Mouse (Mus musculus): ENCODE data around the gene Tnfaip1. TPM values are rescaled to one million over a fixed set of nuclear protein-coding genes. Genes with fewer than 3 reads are reported as not detected.

Tnfaip1 gene
- total and polyA plus RNA-seq, 3 experiments: 19.5 to 44.9 (median 24.6) TPM

- Histone ChIP-seq H3K79me2 (replicated peaks; ENCODE audit: control insufficient read depth, extremely low read depth, insufficient read depth, poor library complexity, severe bottlenecking) (0 out of 2 replicates have a peak, but pooled peaks cover 1% of the 10 kb centered on the region), H3K36me3 (replicated peaks in 1 of 2; ENCODE audit: control insufficient read depth in 1 of 2, insufficient read depth in 1 of 2, low read length in 1 of 2) (peaks cover 93 to 100% of the 10 kb centered on the region in 2 experiments), H3K27me3 (replicated peaks) (no peaks in the 10 kb centered on the region), H3K9me3 (replicated peaks; ENCODE audit: low read length) (no peaks in the 10 kb centered on the region), H3K27ac (ENCODE audit: insufficient read depth, low read depth) (no peak overlapping the region), H3K4me3 (replicated peaks in 1 of 3; ENCODE audit: low read depth in 2 of 3, low read length in 2 of 3, poor library complexity in 1 of 3) (no peak overlapping the region), H3K4me1 (ENCODE audit: control insufficient read depth in 1 of 2, insufficient read depth in 2 of 2) (peaks cover under 1 to 14% of the 10 kb centered on the region in 2 experiments; a peak in 2 of 4 replicates), H3K9ac (ENCODE audit: insufficient read depth, low read depth) (no peak overlapping the region), H3K4me2 (ENCODE audit: insufficient read depth, low read depth, poor library complexity, severe bottlenecking) (no peak overlapping the region)
- no peak for DNase-seq (ENCODE audit: extremely low read depth)
- in situ Hi-C loops (cut with MboI; ENCODE audit: low pct_ligation_motif_present, low pct_unique_long_range_greater_than_20kb, low sequenced_read_pairs): no loop called here
- no peak for TF ChIP-seq NELFE (IDR thresholded peaks at IDR 0.05; ENCODE audit: low read depth, low read length)
- no peak for TF ChIP-seq E2F4 (IDR thresholded peaks at IDR 0.05; ENCODE audit: insufficient replicate concordance, low read depth, low read length)
- TF ChIP-seq BHLHE40 (IDR thresholded peaks at IDR 0.05; ENCODE audit: low read depth, low read length): no peak
- TF ChIP-seq MAX (IDR thresholded peaks at IDR 0.05; ENCODE audit: low read length): no peak
- TF ChIP-seq KAT2A (IDR thresholded peaks at IDR 0.05; ENCODE audit: insufficient replicate concordance, low read length): no peak
- TF ChIP-seq PAX5 (IDR thresholded peaks at IDR 0.05; ENCODE audit: low read length): no peak
- TF ChIP-seq MXI1 (IDR thresholded peaks at IDR 0.05; ENCODE audit: low read depth, low read length): no peak
- no peak for TF ChIP-seq POLR2AphosphoS2 (IDR thresholded peaks at IDR 0.05; ENCODE audit: low read depth, low read length)
- no peak for TF ChIP-seq MYC (IDR thresholded peaks at IDR 0.05; ENCODE audit: low read depth, low read length)
- TF ChIP-seq RCOR1 (conservative IDR thresholded peaks at IDR 0.05; ENCODE audit: low read depth, low read length): no peak
- no peak for TF ChIP-seq JUN (IDR thresholded peaks at IDR 0.05; ENCODE audit: insufficient read depth, low read depth, low read length)
- no peak for TF ChIP-seq CTCF (conservative IDR thresholded peaks at IDR 0.05 in 1 of 2, IDR thresholded peaks at IDR 0.05 in 1 of 2; ENCODE audit: low read depth in 2 of 2, low read length in 2 of 2)
- no peak for TF ChIP-seq TBP (conservative IDR thresholded peaks at IDR 0.05; ENCODE audit: low read depth, low read length)
- no peak for TF ChIP-seq ETS1 (conservative IDR thresholded peaks at IDR 0.05; ENCODE audit: low read depth, low read length)
- no peak for TF ChIP-seq MAZ (IDR thresholded peaks at IDR 0.05; ENCODE audit: low read depth, low read length)
- no peak for TF ChIP-seq ZKSCAN1 (IDR thresholded peaks at IDR 0.05; ENCODE audit: borderline replicate concordance, low read depth, low read length)
- dilution Hi-C loops (cut with MboI; ENCODE audit: extremely low pct_ligation_motif_present, extremely low pct_unique_long_range_greater_than_20kb, low sequenced_read_pairs): no loop called here
Observed at GRCm38 (mm10) chr11:78524838-78525237, 11.3 kb downstream of the Tnfaip1 start.

- TF ChIP-seq CHD2 (IDR thresholded peaks at IDR 0.05; ENCODE audit: low read length) (no peak), ZNF384 (IDR thresholded peaks at IDR 0.05; ENCODE audit: low read depth, low read length) (no peak), HCFC1 (IDR thresholded peaks at IDR 0.05; ENCODE audit: low read depth, low read length) (no peak), ELF1 (IDR thresholded peaks at IDR 0.05; ENCODE audit: low read depth, low read length) (no peak), RAD21 (IDR thresholded peaks at IDR 0.05; ENCODE audit: low read depth, low read length) (no peak), MAZ (IDR thresholded peaks at IDR 0.05; ENCODE audit: low read depth, low read length) (no peak), ZC3H11A (IDR thresholded peaks at IDR 0.05; ENCODE audit: low read depth, low read length) (no peak), JUN (IDR thresholded peaks at IDR 0.05; ENCODE audit: insufficient read depth, low read depth, low read length) (no peak), NRF1 (IDR thresholded peaks at IDR 0.05; ENCODE audit: low read depth, low read length) (no peak), CTCF (conservative IDR thresholded peaks at IDR 0.05 in 1 of 2, IDR thresholded peaks at IDR 0.05 in 1 of 2; ENCODE audit: low read depth in 2 of 2, low read length in 2 of 2) (no peak), RCOR1 (conservative IDR thresholded peaks at IDR 0.05; ENCODE audit: low read depth, low read length) (no peak), GABPA (IDR thresholded peaks at IDR 0.05; ENCODE audit: insufficient replicate concordance, low read depth, low read length) (no peak), PAX5 (IDR thresholded peaks at IDR 0.05; ENCODE audit: low read length) (no peak)
- no peak overlapping the region for H3K4me3 ChIP-seq (replicated peaks in 1 of 3; ENCODE audit: low read depth in 2 of 3, low read length in 2 of 3, poor library complexity in 1 of 3)
- no peak overlapping the region for H3K27ac ChIP-seq (ENCODE audit: insufficient read depth, low read depth)
- peaks cover 91 to 100% of the 10 kb centered on the region in 2 experiments for H3K36me3 ChIP-seq (replicated peaks in 1 of 2; ENCODE audit: control insufficient read depth in 1 of 2, insufficient read depth in 1 of 2, low read length in 1 of 2)
- H3K4me2 ChIP-seq (ENCODE audit: insufficient read depth, low read depth, poor library complexity, severe bottlenecking): no peak overlapping the region
- H3K79me2 ChIP-seq (replicated peaks; ENCODE audit: control insufficient read depth, extremely low read depth, insufficient read depth, poor library complexity, severe bottlenecking): no peaks in the 10 kb centered on the region
- H3K4me1 ChIP-seq (ENCODE audit: control insufficient read depth in 1 of 2, insufficient read depth in 2 of 2): peaks cover 0 to 7% of the 10 kb centered on the region in 2 experiments; a peak in 2 of 4 replicates
- H3K27me3 ChIP-seq (replicated peaks): no peaks in the 10 kb centered on the region
- dilution Hi-C loops (cut with MboI; ENCODE audit: extremely low pct_ligation_motif_present, extremely low pct_unique_long_range_greater_than_20kb, low sequenced_read_pairs): no loop called here
- DNase-seq (ENCODE audit: extremely low read depth): no peak
- no peaks in the 10 kb centered on the region for H3K9me3 ChIP-seq (replicated peaks; ENCODE audit: low read length)
- in situ Hi-C loops (cut with MboI; ENCODE audit: low pct_ligation_motif_present, low pct_unique_long_range_greater_than_20kb, low sequenced_read_pairs): no loop called here
- H3K9ac ChIP-seq (ENCODE audit: insufficient read depth, low read depth): no peak overlapping the region
Observed at GRCm38 (mm10) chr11:78523241-78523955, 12.7 kb downstream of the Tnfaip1 start.
